Mouse (Mus musculus): ENCODE results near the gene Olfr398. TPM values are rescaled to one million over a fixed set of nuclear protein-coding genes. Genes with fewer than 3 reads are reported as not detected.

The Olfr398 gene
- not detected in 2 replicates for polyA plus RNA-seq (2015; fragmentation: Nextera tagmentation; extraction: Ambion mirVana)

DNA sequence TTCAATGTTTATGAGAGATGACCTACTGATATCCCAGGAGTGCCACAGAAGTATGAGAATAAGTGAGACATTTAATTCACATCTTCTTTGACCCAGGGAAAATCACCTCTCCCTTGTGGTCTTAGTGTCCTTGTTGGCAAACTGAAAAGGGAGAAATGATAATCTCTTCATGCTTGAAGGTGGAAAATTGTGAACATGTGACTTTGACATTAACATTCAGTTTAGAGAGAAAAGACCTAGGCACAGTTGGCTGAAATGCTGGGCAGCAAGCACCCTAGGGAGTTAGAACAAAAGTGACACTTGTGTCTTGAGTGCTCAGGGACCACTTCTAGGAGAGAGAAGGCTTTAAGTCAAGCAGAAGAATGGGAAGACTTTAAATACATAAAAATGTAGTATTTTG is at the start of gene Olfr398:
Gene Olfr398 (minus strand): TSS at position 101 of the 400 bp plus-strand sequence.
- Histone ChIP-seq H3K4me2 (no peak within 1 kb of the TSS), H3K9me3 (replicated peaks) (peaks cover 3% of the 10 kb centered on the region; the same call in 1 of the 2 replicates), H3K4me1 (no peaks in the 10 kb centered on the region), H3K27ac (no peak within 1 kb of the TSS), H3K9ac (no peak within 1 kb of the TSS), H3K4me3 (replicated peaks) (no peak within 1 kb of the TSS), H3K36me3 (no peaks in the 10 kb centered on the region), H3K27me3 (no peaks in the 10 kb centered on the region)
- no peak for ATAC-seq (replicated peaks; ENCODE audit: low FRiP score)

DNA sequence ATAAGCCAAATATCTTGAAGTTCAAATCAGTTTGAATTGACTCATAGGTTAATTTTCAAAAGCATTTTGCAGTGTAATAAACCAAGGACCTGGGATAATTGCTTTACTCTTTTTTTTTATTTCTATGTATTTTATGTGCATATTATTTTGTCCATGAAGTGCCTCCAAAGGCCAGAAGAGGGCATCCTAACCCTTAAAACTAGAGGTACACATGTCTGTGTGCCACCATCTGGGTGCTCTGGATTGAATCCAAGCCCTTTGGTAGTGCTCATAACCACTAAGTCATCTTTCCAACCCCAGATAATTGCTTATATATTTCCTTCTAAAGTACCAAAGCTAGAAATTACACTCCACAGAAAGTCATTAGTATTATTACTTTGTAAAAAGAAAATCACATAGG is 2.9 kb upstream of the Olfr398 start:
- Histone ChIP-seq H3K9ac (no peak overlapping the region), H3K27me3 (no peaks in the 10 kb centered on the region), H3K36me3 (no peaks in the 10 kb centered on the region), H3K27ac (no peak overlapping the region), H3K9me3 (replicated peaks) (peaks cover 3% of the 10 kb centered on the region; the same call in 1 of the 2 replicates), H3K4me3 (replicated peaks) (no peak overlapping the region), H3K4me1 (no peaks in the 10 kb centered on the region), H3K4me2 (no peak overlapping the region)
- ATAC-seq (replicated peaks; ENCODE audit: low FRiP score), result no peak

GRCm38 (mm10) chr11:73960517-73960916 is 29.7 kb downstream of the Olfr398 start, which contains the start of gene Olfr397:
Olfr397 (plus strand) TSS chr11:73960817.
- H3K27ac ChIP-seq, result no peak within 1 kb of the TSS
- no peaks in the 10 kb centered on the region for H3K9me3 ChIP-seq (replicated peaks)
- H3K4me3 ChIP-seq (replicated peaks), result no peak within 1 kb of the TSS
- 75% methylated on average over 1 of the region's 1 CpGs for WGBS
- no peak within 1 kb of the TSS for H3K4me2 ChIP-seq
- H3K27me3 ChIP-seq, result no peaks in the 10 kb centered on the region
- no peak for ATAC-seq (replicated peaks; ENCODE audit: low FRiP score)
- no peak within 1 kb of the TSS for H3K9ac ChIP-seq
- H3K36me3 ChIP-seq, result no peaks in the 10 kb centered on the region
- no peaks in the 10 kb centered on the region for H3K4me1 ChIP-seq

GRCm38 (mm10) chr11:73936377-73936776 is 53.8 kb downstream of the Olfr398 start, which contains the start of gene Olfr23:
Olfr23 (plus strand) TSS chr11:73936677.
- Histone ChIP-seq H3K4me2 (no peak within 1 kb of the TSS), H3K9me3 (replicated peaks) (no peaks in the 10 kb centered on the region), H3K27ac (no peak within 1 kb of the TSS), H3K27me3 (no peaks in the 10 kb centered on the region), H3K36me3 (no peaks in the 10 kb centered on the region), H3K4me3 (replicated peaks) (no peak within 1 kb of the TSS), H3K9ac (no peak within 1 kb of the TSS), H3K4me1 (no peaks in the 10 kb centered on the region)
- no peak for ATAC-seq (replicated peaks; ENCODE audit: low FRiP score)

Other genes starting within 250 kb of the Olfr398 start
- not detected in 2 replicates for gene Olfr389, start 209.7 kb downstream of the Olfr398 start, polyA plus RNA-seq (2015; fragmentation: Nextera tagmentation; extraction: Ambion mirVana)
- not detected in 2 replicates for gene Olfr390, start 207.4 kb downstream of the Olfr398 start, polyA plus RNA-seq (2015; fragmentation: Nextera tagmentation; extraction: Ambion mirVana)
- not detected in 2 replicates for gene Olfr391-ps, start 187.4 kb downstream of the Olfr398 start, polyA plus RNA-seq (2015; fragmentation: Nextera tagmentation; extraction: Ambion mirVana)
- gene Olfr392, start 173.4 kb downstream of the Olfr398 start, polyA plus RNA-seq (2015; fragmentation: Nextera tagmentation; extraction: Ambion mirVana), result not detected in 2 replicates
- not detected in 2 replicates for gene Olfr393, start 139.0 kb downstream of the Olfr398 start, polyA plus RNA-seq (2015; fragmentation: Nextera tagmentation; extraction: Ambion mirVana)
- gene Olfr394, start 99.6 kb downstream of the Olfr398 start, polyA plus RNA-seq (2015; fragmentation: Nextera tagmentation; extraction: Ambion mirVana), result not detected in 2 replicates
- not detected in 2 replicates for gene Olfr395, start 81.1 kb downstream of the Olfr398 start, polyA plus RNA-seq (2015; fragmentation: Nextera tagmentation; extraction: Ambion mirVana)
- gene Olfr23, start 53.7 kb downstream of the Olfr398 start, polyA plus RNA-seq (2015; fragmentation: Nextera tagmentation; extraction: Ambion mirVana), result not detected in 2 replicates
- gene Olfr397, start 29.6 kb downstream of the Olfr398 start, polyA plus RNA-seq (2015; fragmentation: Nextera tagmentation; extraction: Ambion mirVana), result not detected in 2 replicates
- gene Olfr139, start 66.1 kb upstream of the Olfr398 start, polyA plus RNA-seq (2015; fragmentation: Nextera tagmentation; extraction: Ambion mirVana), result not detected in 2 replicates
- gene Olfr399, start 66.2 kb upstream of the Olfr398 start, polyA plus RNA-seq (2015; fragmentation: Nextera tagmentation; extraction: Ambion mirVana), result not detected in 2 replicates
- gene Zfp616, start 79.5 kb upstream of the Olfr398 start, polyA plus RNA-seq (2015; fragmentation: Nextera tagmentation; extraction: Ambion mirVana), result 0.05 TPM in 1 of 2 replicates, not detected in the other
- gene Olfr401, start 123.3 kb upstream of the Olfr398 start, polyA plus RNA-seq (2015; fragmentation: Nextera tagmentation; extraction: Ambion mirVana), result not detected in 2 replicates
- not detected in 2 replicates for gene Olfr402, start 163.1 kb upstream of the Olfr398 start, polyA plus RNA-seq (2015; fragmentation: Nextera tagmentation; extraction: Ambion mirVana)
- not detected in 2 replicates for gene Olfr403, start 195.8 kb upstream of the Olfr398 start, polyA plus RNA-seq (2015; fragmentation: Nextera tagmentation; extraction: Ambion mirVana)
- not detected in 2 replicates for gene Olfr43, start 221.0 kb upstream of the Olfr398 start, polyA plus RNA-seq (2015; fragmentation: Nextera tagmentation; extraction: Ambion mirVana)